13 mouse cellular contexts compared by ENCODE assay signal in genomic region chr4:85260687-85261658, GRCm38 (mm10). TPM values are rescaled to one million over a fixed set of nuclear protein-coding genes. Genes with fewer than 3 reads are reported as not detected.
DNase-seq lines count a peak whose midpoint lies in the region; ATAC-seq and TF ChIP-seq lines count a peak whose summit lies in the region.
"Had no signal": no experiment of that assay in that cellular context is flagged by ENCODE, and none has a peak within 500 bp of the region (broad histone marks: within the 10 kb centered on the region; RNA-seq: fewer than 3 reads in every experiment).

No protein-coding gene starts in this region.

- no peaks in the 10 kb centered on the region for H3K36me3 ChIP-seq in forebrain, embryonic 13.5 days (ENCODE audit: poor library complexity, severe bottlenecking)
- no peaks in the 10 kb centered on the region for H3K36me3 ChIP-seq in forebrain, embryonic 11.5 days (ENCODE audit: control insufficient read depth, insufficient read depth, low read length)
- no peaks in the 10 kb centered on the region for H3K36me3 ChIP-seq in intestine, embryonic 15.5 days
- H3K36me3 ChIP-seq: embryonic facial prominence, embryonic 12.5 days had no signal

- ATAC-seq in forebrain, embryonic 13.5 days, result peak; percentile 31; the same call in 1 of the 2 replicates
- no peak for ATAC-seq in forebrain, embryonic 11.5 days (replicated peaks; ENCODE audit: low FRiP score)
- ATAC-seq in intestine, embryonic 15.5 days, result no peak

- no peak overlapping the region for H3K4me2 ChIP-seq in forebrain, embryonic 13.5 days
- no peak overlapping the region for H3K4me2 ChIP-seq in forebrain, embryonic 11.5 days (ENCODE audit: low read depth, low read length, severe bottlenecking)
- H3K4me2 ChIP-seq in intestine, embryonic 15.5 days (replicated peaks), result no peak overlapping the region
- H3K4me2 ChIP-seq: embryonic facial prominence, embryonic 12.5 days had no signal

- no peak for TF ChIP-seq CTCF in layer of hippocampus, adult 2 months (conservative IDR thresholded peaks at IDR 0.05)
- no peak for TF ChIP-seq CTCF in olfactory bulb, adult 2 months (IDR thresholded peaks at IDR 0.05; ENCODE audit: insufficient read depth, low read depth, low read length)

- no peak overlapping the region for H3K9ac ChIP-seq in forebrain, embryonic 13.5 days
- no peak overlapping the region for H3K9ac ChIP-seq in forebrain, embryonic 11.5 days (ENCODE audit: low read length)
- no peak overlapping the region for H3K9ac ChIP-seq in intestine, embryonic 15.5 days
- H3K9ac ChIP-seq: embryonic facial prominence, embryonic 12.5 days had no signal

- no peak overlapping the region for H3K4me3 ChIP-seq in forebrain, embryonic 13.5 days
- no peak overlapping the region for H3K4me3 ChIP-seq in forebrain, embryonic 11.5 days (ENCODE audit: low read depth, low read length)
- H3K4me3 ChIP-seq in layer of hippocampus, adult 2 months, result no peak overlapping the region
- no peak overlapping the region for H3K4me3 ChIP-seq in olfactory bulb, adult 2 months (ENCODE audit: insufficient read depth, low read depth, low read length)
- H3K4me3 ChIP-seq in intestine, embryonic 15.5 days (replicated peaks), result no peak overlapping the region
- H3K4me3 ChIP-seq: embryonic facial prominence, embryonic 12.5 days; myocyte had no signal

- 74% methylated on average over 12 of the region's 12 CpGs for WGBS in forebrain, embryonic 13.5 days
- 91% methylated on average over 12 of the region's 12 CpGs for WGBS in forebrain, embryonic 11.5 days
- 54% methylated on average over 12 of the region's 12 CpGs for WGBS in olfactory bulb, adult 2 months
- WGBS in intestine, embryonic 15.5 days, result 93% methylated on average over 12 of the region's 12 CpGs

- H3K27me3 ChIP-seq in forebrain, embryonic 13.5 days, result no peaks in the 10 kb centered on the region
- no peaks in the 10 kb centered on the region for H3K27me3 ChIP-seq in forebrain, embryonic 11.5 days (ENCODE audit: control insufficient read depth, insufficient read depth, low read length)
- no peaks in the 10 kb centered on the region for H3K27me3 ChIP-seq in intestine, embryonic 15.5 days (replicated peaks)
- H3K27me3 ChIP-seq: embryonic facial prominence, embryonic 12.5 days had no signal

- H3K27ac ChIP-seq in forebrain, embryonic 13.5 days, result peak overlapping the region; percentile 76
- no peak overlapping the region for H3K27ac ChIP-seq in forebrain, embryonic 11.5 days (ENCODE audit: low read depth, low read length)
- peak overlapping the region; percentile 82 for H3K27ac ChIP-seq in layer of hippocampus, adult 2 months
- H3K27ac ChIP-seq in olfactory bulb, adult 2 months (ENCODE audit: insufficient read depth, low read depth, low read length), result peak overlapping the region; percentile 77
- no peak overlapping the region for H3K27ac ChIP-seq in intestine, embryonic 15.5 days
- H3K27ac ChIP-seq: embryonic facial prominence, embryonic 12.5 days had no signal

- peaks cover 28% of the 10 kb centered on the region for H3K4me1 ChIP-seq in forebrain, embryonic 13.5 days
- H3K4me1 ChIP-seq in forebrain, embryonic 11.5 days (replicated peaks; ENCODE audit: control insufficient read depth, insufficient read depth, low read length), result no peaks in the 10 kb centered on the region
- H3K4me1 ChIP-seq in olfactory bulb, adult 2 months (ENCODE audit: control insufficient read depth, insufficient read depth, low read length), result peaks cover 20% of the 10 kb centered on the region
- H3K4me1 ChIP-seq in intestine, embryonic 15.5 days (replicated peaks), result no peaks in the 10 kb centered on the region
- H3K4me1 ChIP-seq: embryonic facial prominence, embryonic 12.5 days had no signal

- TF ChIP-seq POLR2A in olfactory bulb, adult 2 months (IDR thresholded peaks at IDR 0.05; ENCODE audit: insufficient read depth, low read depth, low read length), result no peak

- H3K9me3 ChIP-seq in forebrain, embryonic 13.5 days (replicated peaks), result no peaks in the 10 kb centered on the region
- H3K9me3 ChIP-seq in forebrain, embryonic 11.5 days (ENCODE audit: control insufficient read depth, low read length), result no peaks in the 10 kb centered on the region
- H3K9me3 ChIP-seq in intestine, embryonic 15.5 days, result no peaks in the 10 kb centered on the region
- H3K9me3 ChIP-seq: embryonic facial prominence, embryonic 12.5 days had no signal

- DNase-seq in forebrain, embryonic 11.5 days (ENCODE audit: low spot score), result no peak
- DNase-seq in cerebellum, adult 9-11 months, result peak; percentile 90
- peak; percentile 54 to 82 for DNase-seq in layer of hippocampus, adult 2 months (ENCODE audit: low spot score in 2 of 2)
- DNase-seq in retina, postnatal 1 day, result no peak
- no peak for DNase-seq in ovary, postnatal 14 days (ENCODE audit: low spot score)
- DNase-seq: adrenal gland, postnatal 25 days; gastrocnemius, postnatal 36 days; lung, adult 2 months had no signal

RNA-seq across cellular contexts. Expression of gene Sh3gl2, which starts 56.0 kb away (rescaled TPM):
- 30.4 and 30.9 TPM in 2 replicates for polyA plus RNA-seq in forebrain, embryonic 13.5 days (2015; fragmentation: Nextera tagmentation; extraction: Ambion mirVana)
- polyA plus RNA-seq in forebrain, embryonic 11.5 days (2014; fragmentation: Nextera tagmentation; extraction: Ambion mirVana), result 8.3 and 9.0 TPM in 2 replicates
- total RNA-seq in layer of hippocampus, adult 2 months (2021), result 100 to 1,000 TPM; 285 to 321 TPM
- polyA plus RNA-seq in olfactory bulb, adult 2 months (2012; ENCODE audit: insufficient read depth, insufficient read length, low replicate concordance, missing spikeins), result 339 and 468 TPM in 2 replicates
- 16.7 and 18.4 TPM in 2 replicates for polyA plus RNA-seq in intestine, embryonic 15.5 days (2015; fragmentation: Nextera tagmentation; extraction: Ambion mirVana)
- polyA plus RNA-seq: myocyte had no signal

Comparison
In these comparisons a context has a peak if more than half of its experiments do, and no peak if none do; other contexts are left out.
1. H3K27ac ChIP-seq: peak in forebrain, embryonic 13.5 days (single experiment), layer of hippocampus, adult 2 months (single experiment) and olfactory bulb, adult 2 months (single experiment); none in forebrain, embryonic 11.5 days (single experiment) and intestine, embryonic 15.5 days (single experiment).
2. DNase-seq: peak in cerebellum, adult 9-11 months (single experiment) and layer of hippocampus, adult 2 months (2 of 2); none in forebrain, embryonic 11.5 days (single experiment), retina, postnatal 1 day (single experiment) and ovary, postnatal 14 days (single experiment).
3. RNA of gene Sh3gl2, which starts 56.0 kb away (polyA plus RNA-seq): 339 to 468 TPM in olfactory bulb, adult 2 months; 30.4 to 30.9 TPM in forebrain, embryonic 13.5 days, 16.7 to 18.4 TPM in intestine, embryonic 15.5 days and 8.3 to 9.0 TPM in forebrain, embryonic 11.5 days; every median in the first group is over 10 times any median in the second.